Mouse (Mus musculus) frontal cortex, adult 2 months (tissue): ENCODE data around the gene Sec31b. TPM values are rescaled to one million over a fixed set of nuclear protein-coding genes. Genes with fewer than 3 reads are reported as not detected.

Experiments
- DNase-seq, 2 experiments: peaks; one replicate each; pipeline ENCODE4 v3.0.0; 2022; ENCODE audit warnings: low spot score in 1 of 2; ENCODE audit errors: extremely low spot score in 1 of 2
- polyA plus RNA-seq: library from polyadenylated mRNA; depleted of rRNA; stranded (reverse); fragments of >200 nt; gene quantifications from 2 replicates; pipeline ENCODE4 v1.2.3, GENCODE M21; 2012; rRNA removed

The Sec31b gene
- 0.40 and 0.56 TPM in 2 replicates for polyA plus RNA-seq

DNA sequence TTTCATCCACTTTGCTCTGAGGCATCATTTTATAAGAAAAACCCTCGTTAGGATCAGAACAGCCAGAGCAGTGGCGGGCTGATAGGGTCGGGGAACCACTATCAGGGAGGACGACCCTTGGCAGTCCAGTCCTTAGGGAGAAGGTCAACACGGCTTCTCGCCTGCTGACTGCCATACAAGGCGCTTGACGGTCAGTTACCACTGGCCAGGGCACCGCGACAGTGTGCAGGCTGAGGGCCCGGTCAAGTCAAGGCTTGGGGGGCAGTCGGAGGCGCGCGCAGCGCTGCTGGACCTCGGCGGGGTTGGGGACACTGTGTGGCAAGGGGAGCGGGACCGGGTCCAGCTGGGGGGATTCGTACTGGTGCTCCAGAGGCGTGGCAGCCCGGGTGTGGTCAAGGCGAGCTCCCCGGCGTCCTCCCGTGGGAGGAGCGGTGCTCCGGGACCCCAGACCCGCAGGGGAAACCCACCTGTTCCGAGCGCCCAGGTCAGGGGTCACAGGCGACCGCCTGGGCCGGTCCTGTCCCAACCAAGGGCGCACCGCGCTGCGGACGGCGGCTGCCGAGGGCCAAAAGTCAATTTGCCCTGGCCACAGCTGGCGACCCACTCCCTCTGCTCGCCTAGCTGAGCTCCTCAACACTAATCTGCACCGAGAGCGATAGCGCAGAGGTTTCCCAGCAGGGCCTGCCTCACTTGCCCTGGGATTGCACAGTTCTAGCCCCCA is at the start of gene Sec31b:
TSS of gene Sec31b (minus strand) at position 544 of the 721 bp plus-strand sequence.
- no peak for DNase-seq

DNA sequence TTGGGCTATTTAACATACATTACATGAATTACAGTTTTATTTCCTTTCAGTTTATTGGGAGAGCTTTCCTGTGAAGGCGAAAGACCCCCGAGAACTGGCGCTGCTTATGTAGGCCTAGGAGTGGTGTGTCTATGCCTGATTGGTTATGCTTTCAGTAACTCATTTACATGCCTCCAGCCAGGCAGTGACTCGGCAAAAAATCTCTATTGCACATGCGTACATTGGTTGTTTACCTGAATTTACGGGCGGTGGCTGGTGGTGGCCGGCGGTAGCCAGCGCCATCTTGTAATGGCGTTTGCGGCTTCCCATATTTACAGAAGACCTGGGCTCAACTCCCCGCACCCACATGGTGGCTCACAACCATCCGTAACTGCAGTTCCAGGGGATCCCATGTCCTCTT is 48.5 kb upstream of the Sec31b start:
- no peak for DNase-seq

DNA sequence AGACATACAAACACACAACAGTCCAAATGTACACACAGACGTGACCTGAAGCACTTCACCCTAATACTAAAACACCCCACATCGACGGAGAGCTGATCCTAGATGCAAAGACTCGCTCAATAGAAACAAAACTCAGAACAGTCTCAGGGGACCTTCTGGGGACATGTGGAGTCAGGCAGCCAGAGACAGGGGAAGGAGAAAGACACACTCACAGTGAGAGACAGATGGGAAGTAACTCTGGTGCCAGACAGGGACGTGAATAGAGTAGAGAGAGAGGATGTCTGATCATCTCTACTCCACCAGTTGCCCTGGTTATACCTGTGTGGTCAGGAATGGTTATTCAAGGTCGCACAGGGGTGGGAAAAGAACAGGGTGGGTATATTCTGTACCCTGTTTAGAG is 46.0 kb upstream of the Sec31b start:
- DNase-seq = no peak

DNA sequence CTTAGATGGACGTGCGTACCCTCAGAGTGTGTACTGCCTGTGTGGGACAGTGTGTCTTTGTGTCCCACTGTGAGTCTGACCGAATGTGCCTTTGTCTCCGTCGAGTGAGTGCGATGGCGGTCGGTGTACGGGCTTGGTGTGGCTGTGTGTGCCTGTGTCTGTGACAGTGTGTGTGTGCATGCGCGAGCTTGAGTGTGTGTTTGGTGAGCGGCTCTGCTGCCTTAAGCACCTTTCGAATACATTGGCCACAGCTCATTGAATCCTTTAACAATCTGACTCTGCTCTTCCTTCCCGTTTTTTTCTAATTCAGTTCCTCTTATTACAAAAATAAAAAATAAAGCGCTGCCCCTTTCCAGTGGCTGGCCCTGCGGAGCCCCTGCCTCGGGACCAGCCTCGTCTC is 45.3 kb upstream of the Sec31b start:
- no peak for DNase-seq

DNA sequence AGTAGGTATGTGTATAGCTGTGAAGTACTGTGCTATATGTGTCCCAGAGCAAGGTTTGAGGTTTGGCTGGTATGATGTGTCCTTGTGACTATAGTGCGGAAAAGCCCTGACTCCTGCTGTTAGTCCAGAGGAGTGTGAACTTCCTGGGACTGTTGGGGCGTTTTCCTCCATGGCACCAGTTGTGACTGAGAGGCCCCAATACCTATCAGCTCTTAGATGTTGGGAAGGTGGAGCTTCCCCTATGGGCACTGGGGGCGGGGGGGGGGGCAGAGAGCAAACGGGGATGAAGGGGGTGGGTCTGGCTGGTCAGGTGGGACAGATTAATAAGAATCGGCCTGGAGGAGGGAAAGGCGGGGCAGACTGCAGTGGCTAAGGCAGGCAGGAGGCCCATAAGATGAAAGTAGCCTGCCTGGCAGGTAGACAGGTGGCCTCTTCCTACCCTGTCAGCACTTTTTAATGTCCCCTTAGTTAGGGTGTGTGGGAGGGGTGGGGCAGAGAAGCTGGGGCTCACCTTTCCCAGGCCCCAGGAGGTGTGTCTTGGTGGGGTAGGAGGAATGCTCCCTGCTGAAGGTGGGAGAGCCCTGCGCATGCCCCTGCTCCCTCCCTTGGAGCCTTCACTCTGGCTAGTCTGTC is 44.0 kb upstream of the Sec31b start:
- DNase-seq = no peak

DNA sequence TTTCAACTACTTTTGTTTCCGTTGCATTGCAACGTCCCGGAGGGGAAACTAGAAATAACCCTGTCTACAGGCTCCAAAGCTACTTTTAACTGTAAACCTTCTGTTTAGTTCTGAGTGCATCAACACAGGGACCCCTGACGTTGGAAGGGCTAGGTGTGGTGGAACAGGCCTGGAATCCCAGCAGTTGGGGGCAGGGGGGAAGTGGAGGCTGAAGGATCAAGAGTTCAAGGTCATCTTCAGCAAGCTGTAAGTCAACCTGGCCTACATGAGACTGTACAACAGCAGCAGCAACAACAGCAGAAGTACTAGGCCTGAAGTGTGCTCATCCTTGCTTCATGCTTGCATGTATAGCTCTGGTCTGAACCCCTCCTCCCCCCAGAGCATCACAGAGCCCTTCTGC is 42.4 kb upstream of the Sec31b start:
- no peak for DNase-seq

DNA sequence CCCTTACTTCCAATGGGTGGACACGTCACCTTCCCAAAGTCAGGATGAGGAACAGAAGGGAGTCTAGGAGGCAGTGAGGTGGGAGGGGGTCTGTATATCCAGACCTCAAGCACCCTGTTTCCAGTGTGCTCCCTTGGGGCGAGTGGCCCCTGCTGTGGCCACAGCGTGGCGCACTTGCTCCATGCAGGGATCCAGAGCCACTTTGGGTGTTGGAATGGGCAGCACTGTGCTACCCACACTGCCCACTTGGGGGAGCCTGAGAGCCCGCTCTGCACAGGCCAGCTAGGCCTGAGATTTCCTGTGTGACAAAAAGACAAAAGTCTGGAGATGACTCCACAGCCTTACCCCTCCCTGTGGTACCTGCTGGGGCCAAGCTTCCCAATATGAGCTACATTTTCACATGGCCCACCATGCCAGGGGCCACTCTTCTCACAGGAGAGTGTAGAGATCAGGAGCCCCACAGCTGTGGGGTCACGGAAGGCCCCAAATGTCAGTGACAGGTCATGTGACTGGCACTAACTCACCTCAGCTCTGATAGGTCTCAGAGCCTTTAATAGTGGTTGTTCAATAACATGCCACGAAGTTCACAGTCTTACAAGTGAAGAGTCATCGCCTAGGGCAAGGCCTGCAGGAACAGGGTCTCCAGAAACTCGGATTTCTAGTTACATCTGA is 37.1 kb upstream of the Sec31b start:
- peak; percentile 62 to 97 for DNase-seq

DNA sequence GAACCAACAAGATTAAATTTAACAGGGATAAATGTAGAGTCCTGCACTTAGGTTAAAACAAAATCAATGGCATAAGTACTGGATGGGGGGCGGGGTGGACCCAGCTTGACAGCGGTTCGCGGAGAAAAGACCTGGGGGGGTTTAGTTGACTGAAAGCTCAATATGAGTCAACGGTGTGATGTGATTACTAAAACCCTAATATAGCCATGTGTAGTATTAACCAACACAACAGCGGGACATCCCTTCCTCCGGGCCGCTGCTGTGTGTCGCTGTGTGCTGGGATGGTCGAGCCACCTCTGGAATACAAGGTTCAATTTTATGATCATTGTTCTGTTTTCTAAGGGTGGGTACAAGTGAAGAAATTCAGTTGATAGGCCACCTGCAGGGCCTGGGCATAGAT is 36.4 kb upstream of the Sec31b start:
- no peak for DNase-seq

DNA sequence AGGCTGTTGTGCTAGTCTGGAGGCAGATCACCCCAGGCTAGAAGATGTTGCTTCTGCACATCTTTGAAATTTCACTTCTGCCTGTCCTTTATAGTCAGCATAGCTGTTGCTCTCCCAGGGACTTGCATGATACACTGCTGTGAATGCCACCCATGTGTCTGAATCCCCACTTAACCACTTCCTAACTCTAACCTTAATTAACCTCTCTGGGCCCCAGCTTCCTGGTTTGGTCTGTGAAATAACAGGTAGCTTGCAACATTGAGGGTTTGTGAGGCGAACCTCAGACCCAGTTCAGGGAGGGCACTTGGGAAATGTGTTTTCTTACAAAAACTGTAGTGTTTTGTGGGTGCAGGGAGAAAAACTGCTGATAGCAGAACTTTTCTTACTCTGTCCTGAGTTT is 32.4 kb upstream of the Sec31b start:
- DNase-seq = no peak

DNA sequence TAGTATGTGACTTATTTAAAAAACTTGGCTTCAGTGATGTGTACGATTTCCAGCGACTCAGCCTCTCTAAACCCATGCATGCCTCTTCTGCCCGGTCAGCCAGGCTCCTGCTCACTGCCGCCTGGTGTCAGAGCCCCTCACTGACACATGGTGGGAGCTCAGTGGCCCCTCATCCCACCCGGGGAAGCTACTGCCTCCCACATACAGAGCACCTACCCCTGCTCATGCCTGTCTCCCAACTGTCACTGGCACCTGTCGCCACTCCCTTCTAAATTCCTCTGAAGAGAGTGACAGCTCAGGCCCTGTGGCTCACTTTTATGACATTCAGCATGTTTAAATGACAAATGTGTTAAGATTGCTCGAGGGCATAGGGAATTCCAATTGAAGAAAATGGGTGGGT is 30.6 kb upstream of the Sec31b start:
- no peak for DNase-seq

DNA sequence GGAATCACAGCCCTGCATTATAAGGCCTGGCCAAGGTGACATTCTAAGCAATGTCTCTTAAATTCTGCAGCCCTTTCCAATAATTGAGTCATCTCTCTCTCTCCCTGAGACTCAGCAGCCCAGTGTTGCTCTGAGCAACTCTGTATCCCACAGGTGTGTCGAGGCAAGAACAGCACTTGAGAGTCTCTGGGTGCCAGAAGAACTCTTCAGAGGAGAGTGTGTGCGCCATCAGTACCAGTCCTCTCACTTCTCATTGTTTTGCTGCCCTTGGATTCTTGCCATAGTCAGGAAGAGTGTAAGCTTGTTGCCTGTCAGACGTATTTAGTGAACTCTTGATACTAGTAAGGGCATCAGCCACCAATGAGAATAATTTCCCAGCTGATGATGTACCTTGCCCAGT is 22.1 kb upstream of the Sec31b start:
- no peak for DNase-seq

DNA sequence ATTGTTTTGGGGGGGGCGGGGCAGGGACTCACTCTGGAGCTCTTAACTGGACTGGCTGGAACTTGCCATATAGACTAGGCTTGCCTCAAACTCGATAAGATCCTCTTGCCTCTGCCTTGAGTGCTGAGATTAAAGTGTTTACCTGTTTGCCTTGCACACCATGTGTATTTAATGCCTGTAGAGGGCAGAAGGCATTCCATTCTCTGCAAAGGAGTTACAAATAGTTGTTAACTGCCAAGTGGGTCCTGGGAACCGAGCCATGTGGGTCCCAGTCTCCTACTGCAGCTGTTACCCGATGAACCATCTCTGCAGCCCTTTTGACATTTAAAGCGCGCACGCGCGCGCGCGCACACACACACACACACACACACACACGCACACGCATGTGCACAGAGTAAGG is 18.3 kb upstream of the Sec31b start:
- DNase-seq = no peak

DNA sequence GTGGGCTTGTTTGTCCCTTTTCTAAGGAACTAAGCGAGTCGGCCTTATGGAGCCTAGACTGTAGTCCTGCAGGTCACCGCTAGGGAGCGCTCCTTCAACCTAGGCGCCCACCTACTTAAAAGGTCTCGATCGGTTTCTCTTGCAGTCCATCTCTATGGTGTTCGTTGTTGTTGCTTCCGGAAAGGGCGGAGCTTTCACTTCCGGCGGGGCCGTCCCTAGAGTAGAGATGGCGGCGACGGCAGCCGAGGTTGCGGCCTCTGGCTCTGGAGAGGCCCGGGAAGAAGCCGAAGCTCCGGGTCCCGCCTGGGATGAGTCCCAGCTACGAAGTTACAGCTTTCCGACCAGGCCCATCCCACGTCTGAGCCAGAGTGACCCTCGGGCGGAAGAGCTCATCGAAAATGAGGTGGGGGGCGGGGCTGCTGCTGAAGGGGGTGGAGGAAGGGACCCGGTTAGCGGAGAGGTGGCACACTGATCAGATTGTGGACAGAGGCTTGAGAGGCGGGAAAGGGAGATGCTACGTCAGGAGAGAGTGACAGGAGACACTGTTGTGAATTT is 17.1 kb upstream of the Sec31b start, which contains the start of gene Hif1an:
TSS of gene Hif1an (plus strand) at position 199 of the 555 bp plus-strand sequence.
- peak; percentile 95 to 98 for DNase-seq

DNA sequence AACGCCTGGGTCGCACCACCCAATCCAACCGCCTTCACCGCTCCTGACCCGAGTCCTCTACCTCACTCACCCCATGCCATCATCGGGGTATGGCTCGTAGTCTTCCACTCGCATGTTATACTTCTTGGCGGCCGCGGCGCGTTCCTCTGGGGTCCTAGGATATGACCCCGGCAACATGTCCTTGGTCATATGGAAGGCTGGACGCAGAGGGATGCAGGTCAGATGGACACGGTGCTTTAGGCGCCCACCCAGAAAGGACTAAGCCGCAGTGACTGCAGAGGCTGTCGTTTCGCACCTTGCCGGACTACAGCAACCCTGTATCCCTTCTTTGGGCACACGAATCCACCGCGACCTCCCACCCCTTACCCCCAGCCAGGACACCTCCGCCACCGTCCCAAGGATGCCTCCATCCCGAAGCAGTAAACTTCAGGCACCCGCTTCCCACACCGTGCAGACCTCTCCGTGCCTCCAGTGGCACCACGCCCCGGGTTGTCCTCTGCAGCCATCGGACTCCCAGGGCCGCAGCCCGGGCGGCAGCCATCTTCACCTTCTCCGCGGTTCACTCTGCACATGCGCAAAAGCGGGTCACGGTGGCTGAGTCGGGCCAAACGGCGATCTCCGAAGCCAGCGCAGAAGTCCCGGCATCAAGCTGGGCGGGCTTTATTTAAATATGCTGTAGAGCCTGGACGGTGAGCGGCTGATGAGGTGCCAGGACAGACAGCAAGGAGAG is 9.4 kb upstream of the Sec31b start, which contains the start of gene Ndufb8:
TSS of gene Ndufb8 (minus strand) at position 580 of the 730 bp plus-strand sequence.
- DNase-seq = peak; percentile 83 to 97

DNA sequence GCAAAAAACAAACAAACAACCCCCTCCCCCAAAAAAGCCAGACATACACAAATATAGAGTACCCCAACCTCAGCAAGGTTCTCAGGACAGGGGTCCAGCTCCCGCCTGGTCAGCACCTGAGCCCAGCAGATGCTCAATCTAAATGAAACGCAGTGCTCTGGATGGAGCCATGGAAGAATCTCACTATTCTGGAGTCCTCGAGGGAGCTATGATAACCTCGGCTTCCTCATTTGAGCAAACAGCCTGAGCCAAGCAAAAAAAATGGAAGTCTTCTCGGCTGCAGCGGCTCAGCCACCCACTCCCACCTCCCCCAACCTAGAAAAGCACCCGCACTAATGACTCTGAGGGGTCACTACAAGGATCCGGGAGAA is 8.8 kb upstream of the Sec31b start:
- DNase-seq = no peak

DNA sequence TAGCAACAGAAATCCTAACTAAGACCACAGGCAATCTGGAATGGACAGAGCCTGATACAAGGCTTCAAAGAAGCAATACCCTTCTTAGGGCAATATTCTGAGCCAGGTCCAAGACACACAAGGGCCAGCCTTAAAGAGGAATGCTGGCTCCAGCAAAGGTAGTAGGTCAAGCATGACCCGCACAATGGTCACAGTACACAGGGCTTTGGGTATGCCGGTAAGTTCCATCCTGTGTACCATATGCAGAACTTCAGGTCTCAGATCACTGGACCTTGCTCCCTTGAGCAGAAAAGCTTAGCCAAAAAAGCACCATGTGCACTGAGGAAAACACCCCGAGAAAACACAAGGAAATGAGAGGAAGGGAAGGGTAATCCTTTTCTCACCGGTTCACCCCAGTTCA is 7.6 kb upstream of the Sec31b start:
- DNase-seq = no peak

DNA sequence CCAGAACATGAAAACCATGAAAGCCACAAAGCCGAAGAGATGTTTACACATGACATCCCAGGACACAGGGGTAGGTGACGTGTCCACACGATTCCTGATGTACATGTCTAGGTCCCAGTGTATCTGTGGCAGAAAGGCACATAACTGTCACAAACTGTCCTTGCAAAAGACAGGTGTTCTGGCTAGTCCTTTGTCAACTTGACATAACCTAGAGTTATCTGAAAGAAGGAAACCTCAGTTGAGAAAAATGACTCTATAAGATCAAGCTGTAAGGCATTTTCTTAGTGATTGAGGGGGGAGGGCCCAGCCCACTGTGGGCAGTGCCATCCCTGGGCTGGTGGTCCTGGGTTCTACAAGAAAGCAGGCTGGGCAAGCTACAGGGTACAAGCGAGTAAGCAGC is 7.1 kb upstream of the Sec31b start, which contains the start of gene Gm20538:
TSS of gene Gm20538 (minus strand) at position 101 of the 400 bp plus-strand sequence.
- DNase-seq = no peak

DNA sequence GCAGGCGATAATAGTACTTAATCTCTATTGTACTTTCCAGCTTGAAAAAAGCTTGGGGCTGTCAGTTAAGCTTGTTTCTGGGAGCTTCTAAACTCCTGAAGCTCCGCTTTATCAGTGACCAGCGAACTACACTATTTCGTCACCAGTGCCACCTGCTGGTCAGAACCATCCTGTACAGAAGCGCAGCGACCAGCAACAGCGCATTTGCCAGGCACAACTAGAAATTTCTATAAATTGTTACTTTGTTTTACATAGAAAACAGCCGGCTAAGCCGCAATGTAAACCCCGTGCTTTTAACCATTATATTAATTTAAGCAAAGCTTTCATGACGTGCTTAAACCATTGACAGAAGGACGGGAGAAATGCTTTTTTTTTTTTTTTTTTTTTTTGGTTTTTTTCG is 889 bp downstream of the Sec31b start:
- DNase-seq = peak in 1 of 2 experiments; percentile 81

DNA sequence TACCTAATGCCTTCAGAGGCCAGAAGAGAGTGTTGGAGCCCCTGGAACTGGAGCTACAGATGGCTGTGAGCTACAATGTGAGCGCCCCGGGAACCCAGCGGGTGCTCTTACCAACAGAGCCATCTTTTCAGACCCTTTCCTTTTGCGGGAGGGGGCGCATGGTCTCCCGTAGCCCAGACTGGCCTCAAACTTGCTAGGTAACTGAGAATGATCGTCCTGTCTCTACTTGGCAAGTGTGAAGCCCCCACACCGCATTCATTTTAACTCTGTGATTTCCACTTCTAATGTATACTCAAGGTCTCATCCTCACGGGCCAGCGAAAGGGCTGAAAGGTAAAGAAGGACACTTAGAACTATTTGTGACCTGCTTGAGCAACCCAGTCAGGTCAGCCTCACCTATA is 1.3 kb downstream of the Sec31b start:
- no peak for DNase-seq

DNA sequence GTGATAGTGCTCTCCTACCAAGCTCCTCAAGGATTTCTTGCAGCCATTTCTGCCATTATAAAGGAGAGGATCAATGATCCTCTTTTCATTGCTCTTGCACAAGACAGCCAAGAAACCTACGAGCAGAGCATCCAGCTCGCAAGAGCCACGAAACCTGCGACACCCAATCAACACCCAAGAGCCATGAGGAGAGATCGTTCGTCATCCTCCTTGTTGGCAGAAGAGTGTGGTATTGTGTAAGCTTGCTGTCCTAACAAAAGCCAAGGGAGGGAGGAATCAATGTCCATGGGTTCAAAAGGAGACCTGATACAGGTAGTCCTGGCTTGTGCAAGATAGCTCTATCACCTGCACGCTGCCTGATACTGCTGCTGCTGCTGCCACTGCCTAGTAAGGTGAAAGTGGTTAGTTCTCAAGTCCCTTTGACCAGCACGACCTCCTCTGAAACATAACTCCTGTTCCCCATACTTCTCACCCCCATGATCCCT is 2.9 kb downstream of the Sec31b start:
- DNase-seq = no peak

DNA sequence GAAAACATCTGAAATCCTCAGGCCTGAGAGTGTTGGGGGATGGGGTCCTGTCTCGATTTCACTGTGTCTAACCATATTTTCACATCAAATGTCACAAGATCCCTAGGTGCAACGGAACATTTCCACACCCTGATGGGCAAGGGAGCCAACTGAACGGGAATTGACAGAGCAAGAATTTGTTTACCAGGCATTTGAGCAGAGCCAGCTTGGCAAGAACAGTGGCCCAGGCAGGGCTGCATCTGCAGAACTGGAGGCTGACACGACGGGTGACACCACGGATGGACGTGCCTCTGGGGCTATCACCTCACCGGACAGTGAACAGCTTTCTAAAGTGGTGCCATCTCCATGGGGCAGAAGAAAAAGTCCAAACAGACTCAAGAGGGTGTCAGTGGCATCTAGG is 8.2 kb downstream of the Sec31b start:
- DNase-seq = no peak
